ENCODE assay signal across 9 mouse cellular contexts in genomic region chr11:78183884-78184514, GRCm38 (mm10). TPM values are rescaled to one million over a fixed set of nuclear protein-coding genes. Genes with fewer than 3 reads are reported as not detected.
A peak's percentile ranks its signal among the peaks of the same experiment; 100 is the strongest.
DNase-seq lines count a peak whose midpoint lies in the region; ATAC-seq and TF ChIP-seq lines count a peak whose summit lies in the region.
"Had no signal": no experiment of that assay in that cellular context is flagged by ENCODE, and none has a peak within 500 bp of the region (broad histone marks: within the 10 kb centered on the region; RNA-seq: fewer than 3 reads in every experiment).

No protein-coding gene starts in this region.

- H3K9ac ChIP-seq in liver, adult 2 months (ENCODE audit: low read depth, low read length), result peak overlapping the region; percentile 62
- no peak overlapping the region for H3K9ac ChIP-seq in embryonic facial prominence, embryonic 15.5 days
- no peak overlapping the region for H3K9ac ChIP-seq in intestine, embryonic 16.5 days (ENCODE audit: low read depth, low read length)
- no peak overlapping the region for H3K9ac ChIP-seq in neural tube, embryonic 12.5 days

- no peaks in the 10 kb centered on the region for H3K9me3 ChIP-seq in embryonic facial prominence, embryonic 15.5 days (replicated peaks)
- no peaks in the 10 kb centered on the region for H3K9me3 ChIP-seq in intestine, embryonic 16.5 days (ENCODE audit: control insufficient read depth, low read length)
- H3K9me3 ChIP-seq in neural tube, embryonic 12.5 days, result no peaks in the 10 kb centered on the region

- peak overlapping the region; percentile 8; the same call in 1 of the 2 replicates for H3K4me3 ChIP-seq in liver, adult 2 months (ENCODE audit: insufficient read depth, low read depth, low read length)
- peak overlapping the region; percentile 97 for H3K4me3 ChIP-seq in embryonic facial prominence, embryonic 15.5 days (replicated peaks)
- H3K4me3 ChIP-seq in intestine, embryonic 16.5 days (ENCODE audit: low read length), result peak overlapping the region; percentile 94
- H3K4me3 ChIP-seq in neural tube, embryonic 12.5 days, result 0 out of 2 replicates have a peak overlapping the region, but pooled peaks have one; percentile 8

- ATAC-seq in embryonic facial prominence, embryonic 15.5 days (ENCODE audit: insufficient number of reproducible peaks, low FRiP score, low TSS enrichment, low read depth), result no peak
- ATAC-seq in intestine, embryonic 16.5 days, result no peak
- no peak for ATAC-seq in neural tube, embryonic 12.5 days (ENCODE audit: low FRiP score, low read depth)

- peak overlapping the region; percentile 62 for H3K4me2 ChIP-seq in embryonic facial prominence, embryonic 15.5 days (replicated peaks)
- H3K4me2 ChIP-seq in intestine, embryonic 16.5 days (ENCODE audit: low read depth, low read length), result peak overlapping the region; percentile 35
- H3K4me2 ChIP-seq in neural tube, embryonic 12.5 days (replicated peaks), result peak overlapping the region; percentile 52

- H3K27me3 ChIP-seq in liver, adult 2 months (ENCODE audit: control insufficient read depth, insufficient read depth, low read length), result no peaks in the 10 kb centered on the region
- no peaks in the 10 kb centered on the region for H3K27me3 ChIP-seq in embryonic facial prominence, embryonic 15.5 days
- H3K27me3 ChIP-seq in intestine, embryonic 16.5 days (replicated peaks; ENCODE audit: control insufficient read depth, insufficient read depth, low read length), result no peaks in the 10 kb centered on the region
- H3K27me3 ChIP-seq in neural tube, embryonic 12.5 days (replicated peaks), result no peaks in the 10 kb centered on the region

- H3K36me3 ChIP-seq in liver, adult 2 months (ENCODE audit: control insufficient read depth, insufficient read depth, low read length), result peaks cover 19% of the 10 kb centered on the region
- H3K36me3 ChIP-seq in embryonic facial prominence, embryonic 15.5 days, result peaks cover 30% of the 10 kb centered on the region
- peaks cover 3% of the 10 kb centered on the region for H3K36me3 ChIP-seq in intestine, embryonic 16.5 days (ENCODE audit: control insufficient read depth, insufficient read depth, low read length)
- peaks cover 21% of the 10 kb centered on the region for H3K36me3 ChIP-seq in neural tube, embryonic 12.5 days

- H3K79me2 ChIP-seq in liver, adult 2 months (ENCODE audit: control insufficient read depth, insufficient read depth, low read length), result peaks cover 5% of the 10 kb centered on the region; the same call in 1 of the 2 replicates

- no peak overlapping the region; the same call in 1 of the 2 replicates for H3K27ac ChIP-seq in liver, adult 2 months (replicated peaks; ENCODE audit: insufficient read depth, low read depth, low read length)
- H3K27ac ChIP-seq in embryonic facial prominence, embryonic 15.5 days (replicated peaks), result peak overlapping the region; percentile 61
- no peak overlapping the region for H3K27ac ChIP-seq in intestine, embryonic 16.5 days (ENCODE audit: low read length)
- H3K27ac ChIP-seq in neural tube, embryonic 12.5 days, result no peak overlapping the region

- WGBS in liver, adult 2 months, result 28% methylated on average over 10 of the region's 10 CpGs
- 46% methylated on average over 10 of the region's 10 CpGs for WGBS in embryonic facial prominence, embryonic 15.5 days
- 52% methylated on average over 10 of the region's 10 CpGs for WGBS in intestine, embryonic 16.5 days
- WGBS in neural tube, embryonic 12.5 days, result 51% methylated on average over 10 of the region's 10 CpGs

- no peak for TF ChIP-seq CTCF in liver, adult 2 months (IDR thresholded peaks at IDR 0.05; ENCODE audit: low read depth, low read length)

- peak; percentile 46 for DNase-seq in liver, adult 2 months (ENCODE audit: extremely low read depth, low read depth, low spot score)
- no peak for DNase-seq in liver
- DNase-seq in right cerebral cortex, adult 18-20 months, result no peak
- no peak for DNase-seq in yolk sac, embryonic 10.5 days (ENCODE audit: low spot score)
- no peak for DNase-seq in Muller cell, postnatal 12 days (ENCODE audit: inconsistent ontology term)

- peaks cover 7% of the 10 kb centered on the region for H3K4me1 ChIP-seq in liver, adult 2 months (ENCODE audit: control insufficient read depth, insufficient read depth, low read length)
- H3K4me1 ChIP-seq in embryonic facial prominence, embryonic 15.5 days, result peaks cover 34% of the 10 kb centered on the region
- peaks cover 32% of the 10 kb centered on the region for H3K4me1 ChIP-seq in intestine, embryonic 16.5 days (ENCODE audit: control insufficient read depth, insufficient read depth, low read length)
- H3K4me1 ChIP-seq in neural tube, embryonic 12.5 days, result peaks cover 26% of the 10 kb centered on the region

- TF ChIP-seq POLR2A in liver, adult 2 months (IDR thresholded peaks at IDR 0.05; ENCODE audit: extremely low read depth, insufficient read depth, low read length), result no peak

RNA-seq across cellular contexts. Expression of gene Rpl23a, which starts 0.6 kb away (rescaled TPM):
- 318 and 352 TPM in 2 replicates for total RNA-seq in liver, adult 2 months (2014; rRNA removed)
- polyA plus RNA-seq in liver, adult 2 months (2012; rRNA removed), result 88.5 and 110 TPM in 2 replicates
- polyA plus RNA-seq in embryonic facial prominence, embryonic 15.5 days (2015; fragmentation: Nextera tagmentation; extraction: Ambion mirVana), result 1,371 and 1,410 TPM in 2 replicates
- polyA plus RNA-seq in intestine, embryonic 16.5 days (2015; fragmentation: Nextera tagmentation; extraction: Ambion mirVana), result 1,166 and 1,241 TPM in 2 replicates
- polyA plus RNA-seq in neural tube, embryonic 12.5 days (2016; fragmentation: Nextera tagmentation; extraction: Ambion mirVana), result 895 and 982 TPM in 2 replicates

RNA-seq across cellular contexts. Expression of gene Rab34, which starts 4.2 kb away (rescaled TPM):
- 2.6 and 2.8 TPM in 2 replicates for total RNA-seq in liver, adult 2 months (2014; rRNA removed)
- polyA plus RNA-seq in liver, adult 2 months (2012; rRNA removed), result 5.2 and 5.3 TPM in 2 replicates
- 164 and 171 TPM in 2 replicates for polyA plus RNA-seq in embryonic facial prominence, embryonic 15.5 days (2015; fragmentation: Nextera tagmentation; extraction: Ambion mirVana)
- polyA plus RNA-seq in intestine, embryonic 16.5 days (2015; fragmentation: Nextera tagmentation; extraction: Ambion mirVana), result 71.0 and 73.4 TPM in 2 replicates
- 71.0 and 76.5 TPM in 2 replicates for polyA plus RNA-seq in neural tube, embryonic 12.5 days (2016; fragmentation: Nextera tagmentation; extraction: Ambion mirVana)

RNA-seq across cellular contexts. Expression of gene Tlcd1, which starts 7.5 kb away (rescaled TPM):
- 44.8 and 50.7 TPM in 2 replicates for total RNA-seq in liver, adult 2 months (2014; rRNA removed)
- polyA plus RNA-seq in liver, adult 2 months (2012; rRNA removed), result 46.6 and 61.5 TPM in 2 replicates
- 30.3 and 32.8 TPM in 2 replicates for polyA plus RNA-seq in embryonic facial prominence, embryonic 15.5 days (2015; fragmentation: Nextera tagmentation; extraction: Ambion mirVana)
- 39.5 and 44.2 TPM in 2 replicates for polyA plus RNA-seq in intestine, embryonic 16.5 days (2015; fragmentation: Nextera tagmentation; extraction: Ambion mirVana)
- 8.2 and 10.5 TPM in 2 replicates for polyA plus RNA-seq in neural tube, embryonic 12.5 days (2016; fragmentation: Nextera tagmentation; extraction: Ambion mirVana)

RNA-seq across cellular contexts. Expression of gene Nek8, which starts 7.5 kb away (rescaled TPM):
- total RNA-seq in liver, adult 2 months (2014; rRNA removed), result 4.1 and 5.2 TPM in 2 replicates
- 5.2 and 7.2 TPM in 2 replicates for polyA plus RNA-seq in liver, adult 2 months (2012; rRNA removed)
- polyA plus RNA-seq in embryonic facial prominence, embryonic 15.5 days (2015; fragmentation: Nextera tagmentation; extraction: Ambion mirVana), result 17.3 and 18.4 TPM in 2 replicates
- polyA plus RNA-seq in intestine, embryonic 16.5 days (2015; fragmentation: Nextera tagmentation; extraction: Ambion mirVana), result 14.9 and 17.1 TPM in 2 replicates
- 10.2 and 11.1 TPM in 2 replicates for polyA plus RNA-seq in neural tube, embryonic 12.5 days (2016; fragmentation: Nextera tagmentation; extraction: Ambion mirVana)

RNA-seq across cellular contexts. Expression of gene Proca1, which starts 9.2 kb away (rescaled TPM):
- 0.55 and 0.60 TPM in 2 replicates for total RNA-seq in liver, adult 2 months (2014; rRNA removed)
- 0.24 and 0.35 TPM in 2 replicates for polyA plus RNA-seq in liver, adult 2 months (2012; rRNA removed)
- polyA plus RNA-seq in embryonic facial prominence, embryonic 15.5 days (2015; fragmentation: Nextera tagmentation; extraction: Ambion mirVana), result 3.1 and 4.7 TPM in 2 replicates
- 1.8 and 2.3 TPM in 2 replicates for polyA plus RNA-seq in intestine, embryonic 16.5 days (2015; fragmentation: Nextera tagmentation; extraction: Ambion mirVana)
- 2.5 and 2.9 TPM in 2 replicates for polyA plus RNA-seq in neural tube, embryonic 12.5 days (2016; fragmentation: Nextera tagmentation; extraction: Ambion mirVana)
- total RNA-seq: granulocyte monocyte progenitor cell, adult 5-6 weeks had no signal

Comparison
In these comparisons a context has a peak if more than half of its experiments do, and no peak if none do; other contexts are left out.
1. H3K4me3 ChIP-seq: peak in every context shown above with its lines; median percentile 97 in embryonic facial prominence, embryonic 15.5 days; 94 in intestine, embryonic 16.5 days; 8 in liver, adult 2 months; 8 in neural tube, embryonic 12.5 days.
2. RNA of gene Rab34, which starts 4.2 kb away (polyA plus RNA-seq): 164 to 171 TPM in embryonic facial prominence, embryonic 15.5 days, 71.0 to 73.4 TPM in intestine, embryonic 16.5 days and 71.0 to 76.5 TPM in neural tube, embryonic 12.5 days; 5.2 to 5.3 TPM in liver, adult 2 months; every median in the first group is over 10 times any median in the second.
3. Peak in every context shown above with its lines, with median percentiles within 50 percentile points of each other: H3K4me2 ChIP-seq.